ENCODE assay signal across 14 mouse cellular contexts in genomic region chr6:9046815-9047214, GRCm38 (mm10).
A peak's percentile ranks its signal among the peaks of the same experiment; 100 is the strongest.
DNase-seq lines count a peak whose midpoint lies in the region.
"Had no signal": no experiment of that assay in that cellular context is flagged by ENCODE, and none has a peak within 500 bp of the region (broad histone marks: within the 10 kb centered on the region; RNA-seq: fewer than 3 reads in every experiment).

No protein-coding gene starts in this region.

- intact Hi-C loops in left cerebral cortex, postnatal 4 days (cut with DNase I), result no loop called here
- intact Hi-C loops in left cerebral cortex, postnatal 25 days (cut with DNase I), result no loop called here

- peak; percentile 25 to 26 for DNase-seq in cerebellum, adult 18-20 months
- no peak for DNase-seq in cerebellum, adult 8-10 months
- peak; percentile 8 for DNase-seq in left cerebral cortex, postnatal 4 days
- DNase-seq in left cerebral cortex, postnatal 25 days (ENCODE audit: low spot score in 2 of 2), result no peak
- peak; percentile 20 for DNase-seq in cerebellum, adult 9-11 months
- DNase-seq in forelimb bud, embryonic 11.5 days (ENCODE audit: low read depth, low spot score), result peak; percentile 23
- DNase-seq in lung, postnatal 14 days, result no peak
- DNase-seq: adrenal gland, postnatal 10 days; embryo, embryonic 11 days; heart, postnatal 10 days; kidney, adult 9 months; kidney, postnatal 4 days; lung, embryonic 14.5 days; thymus, postnatal 4 days had no signal

Comparison
In these comparisons a context has a peak if more than half of its experiments do, and no peak if none do; other contexts are left out.
1. DNase-seq: peak in cerebellum, adult 18-20 months (2 of 2), left cerebral cortex, postnatal 4 days (single experiment), cerebellum, adult 9-11 months (single experiment) and forelimb bud, embryonic 11.5 days (single experiment); none in cerebellum, adult 8-10 months (single experiment), left cerebral cortex, postnatal 25 days (0 of 2) and lung, postnatal 14 days (single experiment).